Mouse (Mus musculus) testis, adult 2 months (tissue): Measurements from ENCODE around the gene Trappc6b. TPM values are rescaled to one million over a fixed set of nuclear protein-coding genes. Genes with fewer than 3 reads are reported as not detected.
"Not testable (repeated sequence)": the region's sequence is repeated elsewhere in the genome, so short reads cannot be mapped to it uniquely, and the experiment has no call there.

Source experiments
- H3K27ac ChIP-seq: fragments of 200-500 bp; 2 replicates; pipeline ENCODE4 v1.5.1; 2012; ENCODE audit warnings: low read depth, low read length; ENCODE audit not compliant: control insufficient read depth, insufficient read depth
- H3K27me3 ChIP-seq: fragments of 200-500 bp; 2 replicates; pipeline ENCODE4 v1.6.1; 2012; ENCODE audit warnings: mild to moderate bottlenecking, low read length, moderate library complexity; ENCODE audit not compliant: control insufficient read depth, insufficient read depth
- H3K36me3 ChIP-seq: fragments of 200-500 bp; 2 replicates; pipeline ENCODE4 v1.6.1; 2012; ENCODE audit warnings: mild to moderate bottlenecking, low read length; ENCODE audit not compliant: control insufficient read depth, insufficient read depth
- H3K4me1 ChIP-seq: fragments of 200-500 bp; 2 replicates; pipeline ENCODE4 v1.6.1; 2012; ENCODE audit warnings: low read length; ENCODE audit not compliant: control insufficient read depth, insufficient read depth
- H3K4me3 ChIP-seq: fragments of 200-500 bp; 2 replicates; pipeline ENCODE4 v1.5.1; 2012; ENCODE audit warnings: low read depth, mild to moderate bottlenecking, low read length, moderate library complexity, mixed read lengths; ENCODE audit not compliant: control insufficient read depth
- CTCF ChIP-seq: fragments of 200-500 bp; IDR thresholded peaks from 2 replicates; pipeline ENCODE4 v1.5.1; 2012; ENCODE audit warnings: low read depth, mild to moderate bottlenecking, inconsistent platforms, low read length, moderate library complexity; ENCODE audit not compliant: control insufficient read depth, insufficient read depth, insufficient replicate concordance
- POLR2A ChIP-seq: fragments of 200-500 bp; IDR thresholded peaks from 2 replicates; pipeline ENCODE4 v1.6.1; 2012; ENCODE audit warnings: low read depth, mild to moderate bottlenecking, inconsistent platforms, low read length, moderate library complexity; ENCODE audit not compliant: control insufficient read depth
- polyA plus RNA-seq: library from polyadenylated mRNA; depleted of rRNA; stranded (reverse); fragments of >200 nt; gene quantifications from 2 replicates; pipeline ENCODE4 v1.2.3, GENCODE M21; 2012

Trappc6b gene
- polyA plus RNA-seq, 1 experiment = 43.1 TPM

- Histone ChIP-seq H3K4me3 (peak overlapping the region; percentile 90), H3K27me3 (no peaks in the 10 kb centered on the region), H3K4me1 (no peaks in the 10 kb centered on the region), H3K27ac (peak overlapping the region; percentile 76), H3K36me3 (peaks cover 5% of the 10 kb centered on the region)
- TF ChIP-seq POLR2A (no peak), CTCF (no peak)
These were observed 5.8 kb upstream of the Trappc6b start for GRCm38 (mm10) chr12:59067095-59067494.

- no peaks in the 10 kb centered on the region for H3K4me1 ChIP-seq
- peaks cover 3% of the 10 kb centered on the region for H3K36me3 ChIP-seq
- peak within 1 kb of the TSS; percentile 76 for H3K27ac ChIP-seq
- H3K27me3 ChIP-seq = no peaks in the 10 kb centered on the region
- H3K4me3 ChIP-seq = peak within 1 kb of the TSS; percentile 90
- peak; percentile 88 for TF ChIP-seq POLR2A
- no peak for TF ChIP-seq CTCF
These were observed 5.3 kb upstream of the Trappc6b start, which contains the start of gene Pnn for GRCm38 (mm10) chr12:59066448-59067077. Gene Pnn, plus strand, starts transcription at chr12:59066884.

GRCm38 (mm10) chr12:59065776-59066175, 4.5 kb upstream of the Trappc6b start:
- H3K27me3 ChIP-seq = no peaks in the 10 kb centered on the region
- TF ChIP-seq POLR2A (no peak), CTCF (no peak)
- no peaks in the 10 kb centered on the region for H3K4me1 ChIP-seq
- no peak overlapping the region for H3K27ac ChIP-seq
- H3K36me3 ChIP-seq = peaks cover 1% of the 10 kb centered on the region; the same call in 1 of the 2 replicates
- no peak overlapping the region for H3K4me3 ChIP-seq

- no peaks in the 10 kb centered on the region for H3K27me3 ChIP-seq
- TF ChIP-seq CTCF (no peak), POLR2A (no peak)
- no peak overlapping the region for H3K27ac ChIP-seq
- H3K4me3 ChIP-seq = no peak overlapping the region
- peaks cover 3% of the 10 kb centered on the region; the same call in 1 of the 2 replicates for H3K4me1 ChIP-seq
- peaks cover 1% of the 10 kb centered on the region; the same call in 1 of the 2 replicates for H3K36me3 ChIP-seq
These were observed 3.6 kb upstream of the Trappc6b start for GRCm38 (mm10) chr12:59064837-59065236.

GRCm38 (mm10) chr12:59060322-59060721, 950 bp downstream of the Trappc6b start:
- Histone ChIP-seq H3K4me1 (peaks cover 3% of the 10 kb centered on the region; the same call in 1 of the 2 replicates), H3K36me3 (no peaks in the 10 kb centered on the region), H3K27ac (peak overlapping the region; percentile 73; the same call in 1 of the 2 replicates), H3K27me3 (no peaks in the 10 kb centered on the region), H3K4me3 (peak overlapping the region; percentile 98)
- TF ChIP-seq CTCF (no peak), POLR2A (no peak)

GRCm38 (mm10) chr12:59058242-59058641, 3.0 kb downstream of the Trappc6b start:
- H3K4me3 ChIP-seq, H3K27ac ChIP-seq, H3K4me1 ChIP-seq, H3K36me3 ChIP-seq, H3K27me3 ChIP-seq: not testable (repeated sequence)

GRCm38 (mm10) chr12:59056222-59056621, 5.0 kb downstream of the Trappc6b start:
- H3K27me3 ChIP-seq = no peaks in the 10 kb centered on the region
- no peak overlapping the region for H3K27ac ChIP-seq
- no peaks in the 10 kb centered on the region for H3K36me3 ChIP-seq
- no peak for TF ChIP-seq CTCF
- no peak for TF ChIP-seq POLR2A
- H3K4me3 ChIP-seq = no peak overlapping the region
- H3K4me1 ChIP-seq = peaks cover 3% of the 10 kb centered on the region; the same call in 1 of the 2 replicates
